Mouse (Mus musculus): Measurements from ENCODE around the gene Grn.

DNA sequence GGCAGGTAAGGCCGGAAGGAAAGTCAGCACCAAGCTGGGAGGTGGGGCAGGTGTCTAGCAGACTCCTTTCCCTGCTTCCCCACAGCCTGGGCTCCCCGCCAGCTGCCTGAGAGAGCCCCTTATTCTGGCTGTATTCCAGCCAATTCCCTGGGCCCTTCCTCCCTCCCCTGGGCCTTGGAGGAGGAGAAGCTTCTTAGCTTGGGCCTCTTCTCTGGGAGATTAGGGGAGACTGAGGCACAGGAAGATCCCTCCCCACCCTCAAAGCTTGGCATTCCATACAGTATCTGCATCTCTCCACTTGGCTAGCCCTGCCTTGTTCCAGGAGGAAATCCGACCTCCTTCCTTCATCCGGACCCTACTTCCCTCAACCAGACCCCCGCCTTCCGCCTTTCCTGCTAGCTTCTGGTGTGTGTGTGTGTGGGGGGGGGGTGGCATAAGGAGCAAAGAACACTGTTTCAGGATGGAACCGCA is 15.8 kb downstream of the Grn start:
- TF ChIP-seq CTCF (IDR thresholded peaks at IDR 0.05; ENCODE audit: control insufficient read depth, insufficient read depth, insufficient read length) = no peak
- no peak for TF ChIP-seq MAX (IDR thresholded peaks at IDR 0.05)
- no peak for TF ChIP-seq MYOD1 (IDR thresholded peaks at IDR 0.05; ENCODE audit: control insufficient read depth, insufficient read length, low read depth)
- no peak for TF ChIP-seq MYOG (IDR thresholded peaks at IDR 0.05; ENCODE audit: control insufficient read depth, extremely low read depth, insufficient read length)
- no peak for TF ChIP-seq USF1 (IDR thresholded peaks at IDR 0.05; ENCODE audit: low read depth)
- TF ChIP-seq CEBPB (IDR thresholded peaks at IDR 0.05; ENCODE audit: low read depth) = no peak
- no peak for TF ChIP-seq FOSL1 (IDR thresholded peaks at IDR 0.05; ENCODE audit: insufficient read depth, low read length, poor library complexity, severe bottlenecking)

Data from C2C12 (cell line).